Mouse (Mus musculus): ENCODE data around the gene Cdk10.

GRCm38 (mm10) chr8:123267926-123268656 is 43.4 kb downstream of the Cdk10 start:
- TF ChIP-seq POLR2A (IDR thresholded peaks at IDR 0.05; ENCODE audit: borderline replicate concordance, extremely low read depth, insufficient read depth, insufficient read length, poor library complexity, severe bottlenecking), result no peak
- TF ChIP-seq CTCF (IDR thresholded peaks at IDR 0.05; ENCODE audit: borderline replicate concordance, extremely low read depth, insufficient read depth, insufficient read length), result no peak

Measured in brain, embryonic 14.5 days (tissue).